Mouse (Mus musculus) liver, postnatal 0 days (tissue): ENCODE results near the gene Fam189a2.

Experiments
- CTCF ChIP-seq: sonication (generic); IDR thresholded peaks from 2 replicates; pipeline ENCODE4 v1.5.1; 2016; ENCODE audit warnings: antibody characterized with exemption, low read depth
- EP300 ChIP-seq: IDR thresholded peaks from 2 replicates; pipeline ENCODE4 v1.6.1; 2016; ENCODE audit warnings: antibody characterized with exemption, low read depth, mild to moderate bottlenecking

DNA sequence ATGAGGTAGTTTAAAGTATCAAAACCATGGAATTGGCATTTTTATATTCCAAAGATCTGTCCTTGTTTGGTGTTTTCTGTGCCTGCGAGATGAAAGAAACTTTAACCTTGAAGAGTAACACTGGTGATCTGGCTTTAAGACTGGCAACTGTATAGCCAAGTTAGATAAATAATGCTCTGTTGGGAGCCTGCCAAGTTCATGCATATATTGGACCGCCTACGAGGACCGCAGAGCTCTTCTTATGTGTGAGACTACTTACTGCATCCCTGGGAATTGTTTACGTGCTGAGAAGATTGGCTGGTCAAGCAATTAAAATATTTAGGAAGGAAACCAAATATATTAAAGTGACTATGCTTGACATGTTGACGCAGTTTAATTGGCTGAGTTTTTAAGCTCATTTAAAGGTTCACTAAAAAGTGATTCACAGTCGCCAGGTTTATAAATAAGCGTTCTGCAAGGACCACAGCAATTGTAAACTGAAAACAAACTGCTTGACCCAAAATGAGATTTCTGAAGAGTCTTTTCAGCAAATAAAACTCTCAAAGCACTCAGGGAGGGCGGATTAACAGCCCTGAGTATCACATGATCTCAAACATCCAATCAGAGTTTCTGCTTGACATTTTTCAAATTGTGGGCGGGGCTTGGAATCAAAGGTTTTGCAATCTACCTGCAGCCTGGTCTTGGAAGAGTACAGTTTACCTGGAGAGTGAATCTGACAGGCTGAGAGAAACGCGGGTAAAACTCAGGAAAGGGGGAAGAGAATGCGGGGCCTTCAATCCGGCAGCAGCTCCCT, 8.4 kb upstream of the Fam189a2 start:
- TF ChIP-seq CTCF = no peak
- TF ChIP-seq EP300 = no peak
